Mouse (Mus musculus): ENCODE measurements around the gene Gpr180.
"Not testable (repeated sequence)": the region's sequence is repeated elsewhere in the genome, so short reads cannot be mapped to it uniquely, and the experiment has no call there.

The Gpr180 gene

DNA sequence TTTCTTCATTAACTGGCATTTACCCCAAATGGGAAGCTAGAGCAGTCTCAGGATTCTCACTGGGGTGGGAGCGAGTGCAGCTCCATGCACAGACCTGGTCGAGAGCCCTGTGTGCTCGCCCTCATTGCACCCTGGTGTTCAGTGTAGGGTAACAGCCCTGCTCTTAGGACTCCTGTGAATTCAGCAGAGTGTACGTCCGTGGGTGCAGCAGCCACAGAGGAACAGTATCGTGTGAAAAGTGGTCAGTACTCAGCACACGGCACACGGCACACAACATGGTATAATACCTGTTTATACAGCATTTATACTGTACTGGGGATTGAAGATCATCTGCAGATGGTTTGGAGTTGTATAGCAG, 15.3 kb downstream of the Gpr180 start:
- DNase-seq (ENCODE audit: low read depth) = no peak

DNA sequence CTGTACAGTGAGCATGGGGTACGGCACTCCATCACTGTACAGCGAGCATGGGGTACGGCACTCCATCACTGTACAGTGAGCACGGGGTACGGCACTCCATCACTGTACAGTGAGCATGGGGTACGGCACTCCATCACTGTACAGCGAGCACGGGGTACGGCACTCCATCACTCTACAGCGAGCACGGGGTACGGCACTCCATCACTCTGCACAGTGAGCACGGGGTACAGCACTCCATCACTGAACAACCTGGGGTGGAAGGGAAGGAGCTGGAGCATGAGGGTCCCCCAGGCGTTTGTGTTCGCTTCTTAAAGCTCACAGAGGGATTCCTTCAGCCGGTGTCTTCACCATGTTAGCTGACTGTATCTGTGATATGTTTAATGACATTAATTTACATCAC, 19.1 kb downstream of the Gpr180 start:
- DNase-seq (ENCODE audit: low read depth) = not testable (repeated sequence)

DNA sequence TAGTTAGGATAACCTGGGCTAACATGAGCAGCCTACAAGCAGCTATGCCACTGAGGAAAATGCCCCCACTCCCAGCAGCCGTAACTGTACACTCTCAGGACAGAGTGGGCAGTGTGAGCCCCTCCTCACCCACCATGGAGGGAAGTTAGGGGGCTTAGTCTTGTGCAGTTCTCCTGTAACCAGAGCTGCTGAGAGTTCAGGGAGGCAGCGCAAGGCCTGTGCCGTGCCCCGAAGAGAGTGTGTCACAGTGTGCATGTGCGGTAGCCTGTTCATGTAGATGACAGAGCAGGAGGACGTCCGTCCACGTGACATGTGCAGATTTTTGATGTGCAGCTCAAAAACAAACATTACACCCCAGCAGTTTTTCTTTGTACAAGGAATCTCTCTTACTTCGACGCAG, 19.8 kb downstream of the Gpr180 start:
- DNase-seq (ENCODE audit: low read depth) = no peak

DNA sequence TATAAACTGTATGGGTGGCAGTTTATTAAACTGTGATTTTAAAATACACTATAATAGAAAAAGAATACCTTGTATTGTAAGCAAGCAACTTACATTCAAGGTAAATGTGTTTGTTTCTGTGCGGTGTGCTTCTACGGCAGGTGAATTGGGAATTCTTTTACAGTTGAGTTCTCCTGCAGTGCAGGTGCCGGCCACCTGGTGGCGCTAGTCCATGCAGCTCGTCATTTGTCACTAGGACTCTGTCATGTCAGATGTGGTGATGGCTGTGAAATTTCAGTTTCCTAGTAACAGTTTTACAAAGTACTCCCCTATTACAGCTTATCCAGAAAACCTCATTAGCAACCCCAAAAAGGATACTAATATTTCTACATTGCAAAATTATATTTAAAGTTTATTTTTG, 20.2 kb downstream of the Gpr180 start:
- DNase-seq (ENCODE audit: low read depth) = no peak

GRCm38 (mm10) chr14:118161751-118162150, 24.8 kb downstream of the Gpr180 start:
- no peak for DNase-seq (ENCODE audit: low read depth)

GRCm38 (mm10) chr14:118162640-118163039, 25.7 kb downstream of the Gpr180 start:
- no peak for DNase-seq (ENCODE audit: low read depth)

GRCm38 (mm10) chr14:118168776-118169175, 31.8 kb downstream of the Gpr180 start:
- DNase-seq (ENCODE audit: low read depth) = no peak

DNA sequence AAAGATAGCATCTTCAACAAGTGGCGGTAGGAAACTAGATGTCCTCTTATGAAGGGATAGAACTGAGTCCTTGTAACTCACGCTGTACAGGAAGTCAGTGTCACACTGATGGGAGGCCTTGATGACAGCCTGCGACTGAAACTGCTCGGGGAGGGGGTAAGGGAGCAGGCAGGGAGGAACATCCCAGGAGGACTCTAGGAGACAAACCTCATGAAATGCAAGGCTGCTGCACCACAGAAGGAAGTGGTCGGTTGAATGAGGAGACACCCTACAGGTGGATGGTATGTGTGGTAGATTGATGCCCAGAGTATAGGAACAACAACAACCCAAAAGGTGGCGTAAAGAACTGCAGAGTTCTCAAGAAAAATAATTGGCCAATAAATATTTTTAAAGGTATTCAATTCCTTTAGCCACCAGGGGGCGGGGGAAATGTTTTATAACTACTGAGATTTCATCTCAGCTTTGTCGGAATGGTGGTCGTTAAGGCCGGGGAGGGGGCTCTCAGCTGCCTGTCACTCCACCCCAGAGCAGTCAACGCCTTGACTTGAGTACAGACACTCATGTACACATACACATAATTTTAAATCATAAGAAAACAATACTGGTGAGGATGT, 36.7 kb downstream of the Gpr180 start:
- DNase-seq (ENCODE audit: low read depth) = no peak

- DNase-seq (ENCODE audit: low read depth) = no peak
Measured at GRCm38 (mm10) chr14:118175071-118175693, 38.2 kb downstream of the Gpr180 start.

DNA sequence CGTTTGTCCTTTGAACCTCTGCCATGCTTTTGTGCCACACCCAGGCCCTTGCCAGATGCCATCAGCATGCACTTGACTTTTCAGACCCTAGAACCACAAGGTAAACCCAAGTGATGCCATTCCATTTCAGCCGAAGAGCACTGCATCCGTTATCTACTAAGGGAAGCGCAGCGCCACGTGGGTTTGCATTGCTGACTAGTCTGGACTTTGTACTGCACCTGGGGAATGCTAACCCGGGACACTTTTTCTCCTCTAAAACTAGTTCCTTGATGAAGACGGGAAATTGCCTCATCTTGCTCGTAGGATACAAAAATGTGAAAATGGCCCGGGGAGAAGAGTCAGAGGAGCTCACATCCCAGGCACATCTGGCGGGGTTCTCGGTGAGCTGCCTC, 38.7 kb downstream of the Gpr180 start:
- DNase-seq (ENCODE audit: low read depth) = no peak

DNA sequence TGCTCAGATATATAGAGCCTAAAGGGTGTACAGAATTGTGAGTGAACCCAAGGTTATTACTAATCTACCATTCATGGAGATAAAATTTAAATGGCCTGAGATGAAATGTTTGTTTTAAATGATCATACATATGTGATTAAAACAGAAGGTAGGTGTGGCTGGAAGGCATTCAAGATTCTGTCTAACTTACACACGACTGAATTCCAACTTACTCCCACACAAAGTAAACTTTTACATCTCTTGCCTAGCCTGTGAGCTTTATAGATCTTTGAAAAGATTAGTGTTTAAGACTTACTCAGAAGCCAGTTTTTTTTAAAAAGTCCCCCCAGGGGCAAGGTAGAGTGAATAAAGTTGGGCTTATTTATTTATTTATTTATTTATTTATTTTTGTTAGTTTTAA, 42.3 kb downstream of the Gpr180 start:
- no peak for DNase-seq (ENCODE audit: low read depth)

- no peak for DNase-seq (ENCODE audit: low read depth)
Measured at GRCm38 (mm10) chr14:118179701-118180100, 42.7 kb downstream of the Gpr180 start.

- DNase-seq (ENCODE audit: low read depth) = peak; percentile 64
Measured at GRCm38 (mm10) chr14:118180117-118180557, 43.2 kb downstream of the Gpr180 start.

- no peak for DNase-seq (ENCODE audit: low read depth)
Measured at GRCm38 (mm10) chr14:118180711-118181177, 43.8 kb downstream of the Gpr180 start.

- no peak for DNase-seq (ENCODE audit: low read depth)
Measured at GRCm38 (mm10) chr14:118191442-118191841, 54.5 kb downstream of the Gpr180 start.

DNA sequence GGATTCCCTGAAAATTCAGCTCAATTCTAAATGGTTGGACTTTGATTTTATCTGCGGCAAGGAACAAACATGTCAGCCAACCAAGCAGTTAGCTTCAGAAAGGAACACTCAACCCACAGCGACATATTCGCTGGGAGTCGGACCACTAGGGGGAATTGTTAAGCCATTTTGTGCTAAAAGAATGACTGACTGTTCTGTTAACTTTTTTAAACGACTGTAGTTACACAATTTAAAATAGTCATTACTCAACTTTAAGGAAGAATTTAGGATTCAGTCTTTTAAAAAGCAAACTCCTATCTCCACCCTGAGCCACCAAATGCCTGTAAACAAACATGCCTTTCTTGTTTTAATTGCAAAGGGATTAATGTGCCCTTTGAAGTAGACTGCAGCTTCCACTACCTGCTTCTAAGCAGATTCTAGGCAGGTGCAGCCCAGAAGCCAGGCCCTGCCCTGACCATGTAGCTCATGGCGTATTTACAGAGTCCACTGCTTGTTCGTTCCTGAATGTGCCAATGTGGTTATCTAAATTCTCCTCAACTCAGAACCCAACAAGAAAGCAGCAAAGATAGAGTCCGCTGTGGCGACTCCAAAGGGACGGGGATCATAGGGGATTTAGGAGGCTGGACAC, 56.2 kb downstream of the Gpr180 start:
- no peak for DNase-seq (ENCODE audit: low read depth)

- no peak for DNase-seq (ENCODE audit: low read depth)
Measured at GRCm38 (mm10) chr14:118193663-118194062, 56.7 kb downstream of the Gpr180 start.

GRCm38 (mm10) chr14:118194219-118194914, 57.4 kb downstream of the Gpr180 start:
- peak; percentile 45 for DNase-seq (ENCODE audit: low read depth)

DNA sequence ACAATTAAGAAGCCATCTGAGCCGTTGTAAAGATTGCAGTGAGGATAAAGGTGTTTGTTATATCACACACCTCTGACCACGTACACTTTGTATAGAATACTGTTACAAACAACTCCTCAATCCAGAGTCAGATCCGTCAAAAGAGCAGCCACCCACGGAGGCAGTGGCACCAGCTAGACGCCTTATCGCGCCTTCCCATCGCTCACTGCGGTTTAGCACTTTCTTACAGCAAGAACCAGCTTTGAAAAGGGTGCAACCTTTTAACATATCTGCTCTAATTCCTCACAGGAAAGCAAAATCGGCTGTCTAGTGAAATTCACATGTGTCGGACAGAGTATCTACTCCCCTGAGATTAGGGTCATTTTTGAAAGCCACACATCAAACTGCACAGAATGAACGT, 60.1 kb downstream of the Gpr180 start:
- no peak for DNase-seq (ENCODE audit: low read depth)

DNA sequence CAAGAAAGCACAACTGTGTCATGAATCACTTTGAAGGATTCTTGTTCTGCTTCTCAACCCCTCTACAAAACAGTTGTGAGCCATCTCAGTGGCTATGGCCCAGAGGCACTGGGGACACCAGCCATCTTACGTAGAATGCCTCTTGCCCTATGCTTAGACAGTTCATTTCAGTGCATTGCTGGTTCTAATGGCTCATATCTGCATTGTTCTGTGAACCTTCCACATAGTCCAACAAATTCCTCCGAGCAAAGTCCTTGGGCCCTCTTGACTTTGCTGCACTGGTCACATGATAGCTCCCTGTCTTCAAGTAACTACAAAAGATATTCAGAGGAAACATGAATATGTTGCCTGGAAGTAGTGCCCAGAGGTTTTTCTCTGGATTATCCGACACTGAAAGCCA, 63.8 kb downstream of the Gpr180 start:
- no peak for DNase-seq (ENCODE audit: low read depth)

- DNase-seq (ENCODE audit: low read depth) = no peak
Measured at GRCm38 (mm10) chr14:118202006-118202405, 65.0 kb downstream of the Gpr180 start.

- DNase-seq (ENCODE audit: low read depth) = no peak
Measured at GRCm38 (mm10) chr14:118203031-118203430, 66.1 kb downstream of the Gpr180 start.

DNA sequence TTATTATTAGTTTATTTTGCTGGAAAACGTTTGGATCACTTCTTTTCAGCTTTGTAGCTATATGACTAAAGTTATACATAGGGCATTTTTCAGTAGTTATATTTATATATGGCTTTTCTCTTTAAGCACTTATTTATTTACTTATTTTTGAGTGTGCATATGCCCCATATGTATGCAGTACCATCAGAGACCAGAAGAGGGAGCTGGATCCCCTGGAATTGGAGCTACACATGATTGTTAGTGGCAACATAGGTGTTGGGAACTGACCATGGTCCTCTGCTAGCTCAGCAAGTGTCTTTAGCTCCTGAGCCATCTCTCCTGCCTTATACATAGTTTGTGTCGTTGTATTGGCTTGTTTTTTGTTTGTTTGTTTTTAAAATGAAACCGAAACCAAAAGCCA, 70.4 kb downstream of the Gpr180 start:
- DNase-seq (ENCODE audit: low read depth) = no peak

Measured in c-Kit-positive CD71-positive TER-119-negative erythroid progenitor cells, embryonic 14.5 days (primary cell).